Mouse (Mus musculus) T-cell, adult 2 months (primary cell): ENCODE measurements around the gene Svop.

ENCODE experiments used
- DNase-seq: peaks from one replicate; pipeline ENCODE4 v3.0.0; 2022; ENCODE audit warnings: low spot score

Gene Svop

GRCm38 (mm10) chr5:113993487-113994465, 97.6 kb downstream of the Svop start, which contains the start of gene Ssh1:
TSS of gene Ssh1 (minus strand) at chr5:113993894.
- peak; percentile 42 for DNase-seq

GRCm38 (mm10) chr5:113993031-113993486, 98.3 kb downstream of the Svop start:
- DNase-seq = peak; percentile 28

- peak; percentile 85 for DNase-seq
These were observed 99.0 kb downstream of the Svop start for GRCm38 (mm10) chr5:113992339-113992831.

GRCm38 (mm10) chr5:113991141-113991540, 100.2 kb downstream of the Svop start:
- DNase-seq = no peak

GRCm38 (mm10) chr5:113990593-113990992, 100.8 kb downstream of the Svop start:
- no peak for DNase-seq

- no peak for DNase-seq
These were observed 101.8 kb downstream of the Svop start for GRCm38 (mm10) chr5:113989437-113990024.

- DNase-seq = no peak
These were observed 105.0 kb downstream of the Svop start for GRCm38 (mm10) chr5:113986182-113986961.

GRCm38 (mm10) chr5:113985737-113986136, 105.6 kb downstream of the Svop start:
- DNase-seq = no peak

GRCm38 (mm10) chr5:113984025-113984740, 107.2 kb downstream of the Svop start:
- DNase-seq = no peak

GRCm38 (mm10) chr5:113983541-113983940, 107.8 kb downstream of the Svop start:
- DNase-seq = no peak

GRCm38 (mm10) chr5:113981843-113982242, 109.5 kb downstream of the Svop start:
- DNase-seq = no peak

- no peak for DNase-seq
These were observed 110.2 kb downstream of the Svop start for GRCm38 (mm10) chr5:113981171-113981570.

GRCm38 (mm10) chr5:113980511-113980910, 110.9 kb downstream of the Svop start:
- DNase-seq = no peak

- no peak for DNase-seq
These were observed 114.1 kb downstream of the Svop start for GRCm38 (mm10) chr5:113977309-113977708.
